Mouse (Mus musculus) ES-Bruce4 (cell line): ENCODE data around the gene Kif3a. TPM values are rescaled to one million over a fixed set of nuclear protein-coding genes. Genes with fewer than 3 reads are reported as not detected.
A peak's percentile ranks its signal among the peaks of the same experiment; 100 is the strongest.

Experiments
- H3K27ac ChIP-seq: 2 replicates; pipeline ENCODE4 v1.5.1; 2012; ENCODE audit warnings: low read length, inconsistent platforms; ENCODE audit not compliant: insufficient read depth
- H3K27me3 ChIP-seq: 2 replicates; pipeline ENCODE4 v1.6.1; 2012; ENCODE audit warnings: mild to moderate bottlenecking, low read length, inconsistent platforms; ENCODE audit not compliant: control insufficient read depth, poor library complexity, insufficient read depth, severe bottlenecking
- H3K36me3 ChIP-seq: 2 replicates; pipeline ENCODE4 v1.6.1; 2012; ENCODE audit warnings: inconsistent platforms, mild to moderate bottlenecking, low read length, moderate library complexity; ENCODE audit not compliant: control insufficient read depth, poor library complexity, insufficient read depth, severe bottlenecking
- H3K4me1 ChIP-seq: one replicate; pipeline ENCODE4 v1.8.1; 2011; ENCODE audit warnings: low read length; ENCODE audit not compliant: control insufficient read depth, insufficient read depth
- H3K4me3 ChIP-seq: 2 replicates; pipeline ENCODE4 v1.5.1; 2011; ENCODE audit warnings: low read depth, mild to moderate bottlenecking, low read length
- H3K9ac ChIP-seq: 2 replicates; pipeline ENCODE4 v1.6.1; 2012; ENCODE audit warnings: low read depth, mild to moderate bottlenecking, inconsistent platforms; ENCODE audit not compliant: poor library complexity, severe bottlenecking
- H3K9me3 ChIP-seq: replicated peaks from 2 replicates; pipeline ENCODE4 v1.6.1; 2012; ENCODE audit warnings: mild to moderate bottlenecking, low read length, inconsistent platforms; ENCODE audit not compliant: control insufficient read depth, poor library complexity, insufficient read depth, severe bottlenecking
- CTCF ChIP-seq: IDR thresholded peaks from one replicate; pipeline ENCODE4 v1.8.1; 2011; ENCODE audit warnings: low read depth, low read length
- EP300 ChIP-seq: IDR thresholded peaks from 2 replicates; pipeline ENCODE4 v1.6.1; 2011; ENCODE audit warnings: low read depth, low read length; ENCODE audit not compliant: insufficient read depth
- POLR2A ChIP-seq: IDR thresholded peaks from one replicate; pipeline ENCODE4 v1.8.1; 2011; ENCODE audit warnings: low read length; ENCODE audit not compliant: insufficient read depth
- polyA plus RNA-seq: library from polyadenylated mRNA; stranded (reverse); fragments of >200 nt; gene quantifications from 2 replicates; pipeline ENCODE4 v1.2.4, GENCODE M21; 2011; ENCODE audit warnings: low read depth; ENCODE audit not compliant: missing spikeins, insufficient read depth, insufficient read length

Kif3a gene
- polyA plus RNA-seq, 1 experiment, result 28.9 TPM

DNA sequence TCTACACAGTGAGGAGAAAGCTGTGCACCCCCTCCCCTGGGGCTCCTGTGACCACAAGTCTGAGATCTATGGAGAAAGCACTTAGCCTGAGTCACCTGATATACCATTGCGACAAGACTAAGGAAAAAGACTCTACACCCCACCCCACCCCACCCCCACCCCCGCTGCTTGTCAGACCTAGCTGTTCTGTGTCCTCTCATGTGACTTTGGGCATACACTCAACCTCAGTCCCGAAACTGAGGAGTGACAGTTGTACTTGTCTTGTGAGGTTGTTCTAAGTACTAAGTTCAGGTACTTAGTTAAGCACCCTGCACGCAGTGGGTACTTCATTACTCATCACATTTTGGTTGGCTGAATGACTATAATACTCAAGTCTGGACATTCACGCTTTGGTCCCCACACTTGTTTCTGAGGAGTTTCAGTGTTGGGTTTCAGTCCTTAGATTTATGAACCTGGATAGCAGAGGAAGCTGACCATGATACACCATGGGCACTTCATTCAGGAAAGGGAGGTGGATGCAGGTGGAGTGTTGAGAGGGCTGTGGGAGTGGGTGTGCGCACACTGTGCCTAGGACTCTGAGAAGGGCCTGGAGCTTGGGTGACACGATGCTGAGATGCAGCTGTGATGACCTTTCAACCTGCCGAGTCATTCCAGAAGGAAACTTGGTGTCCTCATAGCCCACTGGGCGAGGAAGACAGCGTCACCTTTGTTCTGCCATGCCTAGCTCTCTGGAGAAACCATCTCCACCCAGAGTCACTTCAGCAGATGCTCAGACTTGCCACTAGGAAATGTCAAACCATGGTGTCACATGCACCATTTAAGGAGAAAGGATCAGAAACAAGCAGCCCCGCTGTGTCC, 54.6 kb downstream of the Kif3a start:
- Histone ChIP-seq H3K36me3 (no peaks in the 10 kb centered on the region), H3K27ac (no peak overlapping the region), H3K27me3 (no peaks in the 10 kb centered on the region), H3K9ac (no peak overlapping the region), H3K4me3 (no peak overlapping the region), H3K4me1 (no peaks in the 10 kb centered on the region), H3K9me3 (no peaks in the 10 kb centered on the region)
- TF ChIP-seq CTCF, result no peak
- TF ChIP-seq EP300, result no peak

DNA sequence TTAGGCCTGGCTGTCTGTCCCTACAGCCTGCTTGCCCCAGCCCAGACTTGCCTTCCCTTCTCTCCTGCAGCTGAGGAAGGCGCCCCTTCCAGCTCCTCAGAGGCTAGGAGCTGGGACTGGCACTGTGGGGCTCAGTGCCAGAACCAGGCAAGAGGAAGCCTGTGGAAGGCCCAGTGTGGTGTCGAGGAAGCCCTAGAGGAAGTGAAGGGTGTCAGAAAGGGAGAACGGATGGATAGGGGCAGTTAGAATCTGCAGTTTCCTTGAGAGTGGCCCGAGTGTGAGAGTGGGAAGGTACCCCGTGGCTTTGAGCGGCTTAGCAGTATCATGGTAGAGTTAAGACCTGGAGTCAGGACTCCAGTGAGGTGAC, 55.2 kb downstream of the Kif3a start:
- no peaks in the 10 kb centered on the region for H3K36me3 ChIP-seq
- H3K4me1 ChIP-seq, result no peaks in the 10 kb centered on the region
- no peaks in the 10 kb centered on the region for H3K27me3 ChIP-seq
- H3K4me3 ChIP-seq, result no peak overlapping the region
- TF ChIP-seq CTCF (no peak), EP300 (no peak), POLR2A (no peak)
- no peaks in the 10 kb centered on the region for H3K9me3 ChIP-seq
- H3K9ac ChIP-seq, result no peak overlapping the region
- no peak overlapping the region for H3K27ac ChIP-seq

DNA sequence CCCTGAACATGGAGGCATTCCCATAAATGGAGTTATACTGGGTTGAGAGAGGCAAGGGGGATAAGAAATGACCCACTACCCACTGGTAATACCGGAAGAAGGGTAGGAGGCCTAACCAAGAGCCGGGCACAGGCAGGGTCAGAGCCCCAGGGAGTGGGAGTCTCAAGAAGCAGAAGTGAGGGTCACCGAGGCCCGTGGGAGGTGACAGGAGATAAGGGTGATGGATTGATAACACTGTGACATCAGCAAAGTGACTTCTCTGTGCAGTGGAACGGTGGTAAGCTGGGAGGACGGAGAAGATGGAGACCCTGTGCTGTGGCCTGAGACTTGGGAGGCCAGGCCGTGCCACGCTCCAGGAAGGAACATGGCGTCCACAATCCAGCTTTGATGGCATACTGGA, 56.4 kb downstream of the Kif3a start:
- H3K9me3 ChIP-seq, result no peaks in the 10 kb centered on the region
- H3K4me3 ChIP-seq, result no peak overlapping the region
- TF ChIP-seq CTCF (no peak), EP300 (no peak), POLR2A (no peak)
- no peak overlapping the region for H3K9ac ChIP-seq
- H3K4me1 ChIP-seq, result no peaks in the 10 kb centered on the region
- H3K27ac ChIP-seq, result no peak overlapping the region
- no peaks in the 10 kb centered on the region for H3K36me3 ChIP-seq
- no peaks in the 10 kb centered on the region for H3K27me3 ChIP-seq

DNA sequence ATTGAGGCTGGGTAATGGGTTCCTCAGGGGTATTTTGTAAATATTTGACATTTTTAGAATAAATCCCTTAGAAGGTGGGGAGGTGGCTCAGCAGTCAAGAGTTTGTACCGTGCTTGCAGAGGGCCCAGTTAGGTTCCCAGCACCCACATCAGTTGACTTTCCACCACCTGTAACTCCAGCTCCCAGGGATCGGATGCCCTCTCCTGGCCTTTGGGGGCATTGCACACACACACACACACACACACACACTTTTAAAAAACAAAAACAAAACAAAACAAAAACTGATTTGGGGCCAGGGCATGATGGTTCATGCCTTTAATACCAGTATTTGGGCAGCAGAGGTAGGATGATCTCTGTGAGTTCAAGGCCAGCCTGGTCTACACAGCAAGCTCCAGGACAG, 56.9 kb downstream of the Kif3a start:
- TF ChIP-seq POLR2A, result no peak
- peak; percentile 53 for TF ChIP-seq CTCF
- no peak for TF ChIP-seq EP300
- no peaks in the 10 kb centered on the region for H3K9me3 ChIP-seq
- no peaks in the 10 kb centered on the region for H3K36me3 ChIP-seq
- H3K4me3 ChIP-seq, result no peak overlapping the region
- H3K27me3 ChIP-seq, result no peaks in the 10 kb centered on the region
- no peak overlapping the region for H3K9ac ChIP-seq
- H3K27ac ChIP-seq, result no peak overlapping the region
- H3K4me1 ChIP-seq, result no peaks in the 10 kb centered on the region

DNA sequence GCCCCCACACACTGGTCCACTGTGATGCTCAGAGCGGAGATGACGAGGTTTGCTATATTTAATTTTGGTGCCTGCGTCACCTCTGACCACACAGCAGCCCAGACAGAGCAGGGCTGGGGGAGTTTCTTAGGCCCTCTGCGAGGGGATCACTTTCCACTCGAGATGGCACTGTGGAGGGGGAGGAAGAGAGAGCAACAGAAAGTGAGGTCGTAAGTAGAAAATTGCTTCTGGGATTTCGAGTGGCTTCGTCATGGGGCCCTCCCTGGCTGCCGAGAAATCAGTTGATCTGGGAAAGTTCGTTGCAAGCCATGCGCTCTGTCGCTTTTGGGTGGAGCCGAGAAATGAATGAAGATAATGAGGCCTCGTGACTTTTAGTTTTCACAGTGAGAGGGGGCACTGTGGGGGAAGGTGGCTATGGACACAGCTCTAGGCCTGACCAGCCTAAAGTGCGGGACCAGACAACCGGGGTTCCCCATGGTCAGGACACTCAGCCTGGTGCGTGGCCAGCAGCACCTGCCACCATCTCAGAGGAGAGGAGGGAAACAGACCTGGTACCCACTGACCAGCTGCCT, 59.7 kb downstream of the Kif3a start:
- H3K9me3 ChIP-seq, result no peaks in the 10 kb centered on the region
- H3K27me3 ChIP-seq, result no peaks in the 10 kb centered on the region
- TF ChIP-seq POLR2A (no peak), EP300 (no peak), CTCF (no peak)
- no peaks in the 10 kb centered on the region for H3K4me1 ChIP-seq
- no peak overlapping the region for H3K27ac ChIP-seq
- no peaks in the 10 kb centered on the region for H3K36me3 ChIP-seq
- no peak overlapping the region for H3K4me3 ChIP-seq
- H3K9ac ChIP-seq, result no peak overlapping the region

DNA sequence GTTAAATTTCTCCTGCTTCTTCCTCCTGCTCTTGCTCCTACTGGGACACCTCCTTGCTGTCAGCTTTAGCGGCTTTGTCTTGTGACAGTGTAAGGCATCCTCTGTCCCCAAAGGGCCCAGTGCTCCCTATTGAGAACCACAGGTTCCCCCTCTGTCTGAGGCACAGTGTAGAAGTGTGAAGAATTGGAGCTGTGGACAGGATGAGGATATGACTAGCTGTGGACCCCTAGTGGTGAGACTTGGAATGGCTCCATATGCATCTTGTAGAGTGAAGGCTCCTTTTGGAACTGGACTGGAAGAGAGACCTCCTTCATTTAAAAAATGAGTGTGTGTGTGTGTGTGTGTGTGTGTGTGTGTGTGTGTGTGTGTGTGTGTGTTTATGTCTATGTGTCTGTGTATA, 60.7 kb downstream of the Kif3a start:
- no peak overlapping the region for H3K9ac ChIP-seq
- no peak overlapping the region for H3K27ac ChIP-seq
- no peak overlapping the region for H3K4me3 ChIP-seq
- H3K36me3 ChIP-seq, result no peaks in the 10 kb centered on the region
- H3K27me3 ChIP-seq, result no peaks in the 10 kb centered on the region
- no peaks in the 10 kb centered on the region for H3K9me3 ChIP-seq
- no peaks in the 10 kb centered on the region for H3K4me1 ChIP-seq
- TF ChIP-seq EP300 (no peak), CTCF (peak; percentile 49), POLR2A (no peak)
